ENCODE assay signal across 16 mouse cellular contexts in the genomic region with DNA sequence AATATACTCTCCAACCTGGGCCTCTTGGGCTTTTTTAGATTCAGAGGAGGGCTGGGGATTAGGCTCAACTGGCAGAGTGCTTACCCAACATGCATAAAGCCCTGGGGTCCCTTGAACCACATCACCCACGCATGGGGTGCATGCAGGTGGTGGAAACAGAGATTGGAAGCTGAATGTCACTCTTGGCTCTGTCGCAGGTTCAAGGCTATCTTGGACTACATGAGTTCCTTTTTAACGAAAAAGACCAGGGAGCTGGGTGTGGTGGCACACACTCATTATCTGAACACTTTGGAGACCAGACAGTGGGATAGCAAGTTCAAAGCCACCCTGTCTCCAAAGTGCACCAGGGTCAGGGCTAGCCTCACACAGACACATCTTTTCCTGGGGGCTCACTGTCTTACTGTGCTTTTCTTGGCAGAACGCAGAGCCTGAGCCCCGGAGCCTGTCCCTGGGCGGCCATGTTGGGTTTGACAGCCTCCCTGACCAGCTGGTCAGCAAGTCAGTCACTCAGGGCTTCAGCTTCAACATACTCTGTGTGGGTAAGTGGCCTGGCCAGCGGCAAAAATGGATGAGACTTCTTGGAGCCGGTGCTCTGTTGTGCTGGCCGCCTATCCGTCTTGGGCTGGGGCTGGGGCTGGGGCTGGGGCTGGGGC. TPM values are rescaled to one million over a fixed set of nuclear protein-coding genes. Genes with fewer than 3 reads are reported as not detected.
"Had no signal": no experiment of that assay in that cellular context is flagged by ENCODE, and none has a peak within 500 bp of the region (broad histone marks: within the 10 kb centered on the region; RNA-seq: fewer than 3 reads in every experiment).

No protein-coding gene starts in this region.

- H3K4me3 ChIP-seq: limb, embryonic 15.5 days; lung, embryonic 15.5 days; midbrain, embryonic 12.5 days; stomach, embryonic 15.5 days had no signal

- DNase-seq: kidney, adult 18-20 months; kidney, postnatal 10 days; layer of hippocampus, postnatal 36 days; lung, postnatal 14 days; right cerebral cortex, postnatal 14 days; thymus, postnatal 14 days had no signal

- H3K9me3 ChIP-seq: limb, embryonic 15.5 days; lung, embryonic 15.5 days; midbrain, embryonic 12.5 days; stomach, embryonic 15.5 days had no signal

- H3K27ac ChIP-seq: limb, embryonic 15.5 days; lung, embryonic 15.5 days; midbrain, embryonic 12.5 days; stomach, embryonic 15.5 days had no signal

- H3K4me2 ChIP-seq: limb, embryonic 15.5 days; lung, embryonic 15.5 days; midbrain, embryonic 12.5 days; stomach, embryonic 15.5 days had no signal

- H3K9ac ChIP-seq: limb, embryonic 15.5 days; lung, embryonic 15.5 days; midbrain, embryonic 12.5 days; stomach, embryonic 15.5 days had no signal

- ATAC-seq: midbrain, embryonic 16.5 days had no signal

- H3K27me3 ChIP-seq: limb, embryonic 15.5 days; lung, embryonic 15.5 days; midbrain, embryonic 12.5 days; stomach, embryonic 15.5 days had no signal

RNA-seq across cellular contexts. Expression of a gene that starts 51.7 kb away (rescaled TPM):
- total RNA-seq: megakaryocyte-erythroid progenitor cell, adult 5-6 weeks had no signal
- polyA plus RNA-seq: kidney, embryonic 14.5 days; large intestine, adult 2 months; limb, embryonic 11.5 days; limb, embryonic 15.5 days; lung, embryonic 15.5 days; midbrain, embryonic 12.5 days; midbrain, embryonic 16.5 days; spleen, adult 2 months; stomach, embryonic 15.5 days had no signal
